In the genomic region with DNA sequence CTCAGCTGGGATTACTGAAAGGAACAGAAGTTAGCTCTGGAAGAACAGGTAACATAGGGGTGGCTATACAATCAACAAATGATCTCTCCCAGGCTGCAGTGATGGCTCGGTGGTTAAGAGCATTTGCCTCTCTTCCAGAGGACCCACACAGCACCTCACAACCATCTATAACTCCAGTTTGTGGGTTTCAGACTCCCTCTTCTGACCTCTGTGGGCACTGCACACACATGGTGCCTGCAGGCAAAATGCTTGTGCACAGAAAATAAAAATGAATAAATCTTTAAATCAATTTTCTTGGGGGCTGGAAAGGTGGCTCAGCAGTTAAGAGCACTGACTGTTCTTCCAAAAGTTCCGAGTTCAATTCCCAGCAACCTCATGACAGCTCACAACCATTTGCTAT, we compare ENCODE assay signal across 12 mouse cellular contexts. TPM values are rescaled to one million over a fixed set of nuclear protein-coding genes. Genes with fewer than 3 reads are reported as not detected.
DNase-seq lines count a peak whose midpoint lies in the region; ATAC-seq and TF ChIP-seq lines count a peak whose summit lies in the region.
"Had no signal": no experiment of that assay in that cellular context is flagged by ENCODE, and none has a peak within 500 bp of the region (broad histone marks: within the 10 kb centered on the region; RNA-seq: fewer than 3 reads in every experiment).

No protein-coding gene starts in this region.

- no peak overlapping the region for H3K4me3 ChIP-seq in forebrain, postnatal 0 days (ENCODE audit: low read depth, low read length)
- H3K4me3 ChIP-seq in forebrain, embryonic 12.5 days (replicated peaks): no peak overlapping the region
- H3K4me3 ChIP-seq in lung, postnatal 0 days (ENCODE audit: low read depth, low read length): no peak overlapping the region
- H3K4me3 ChIP-seq in E14TG2a.4 (replicated peaks; ENCODE audit: low read length): no peak overlapping the region
- H3K4me3 ChIP-seq: embryonic facial prominence, embryonic 10.5 days; neural tube, embryonic 13.5 days had no signal

- no peak for TF ChIP-seq EP300 in lung, postnatal 0 days (IDR thresholded peaks at IDR 0.05)

- H3K36me3 ChIP-seq in forebrain, postnatal 0 days (ENCODE audit: insufficient read depth): peaks cover 6% of the 10 kb centered on the region; the same call in 1 of the 2 replicates
- 0 out of 2 replicates have a peak, but pooled peaks cover 2% of the 10 kb centered on the region for H3K36me3 ChIP-seq in forebrain, embryonic 12.5 days (replicated peaks)
- no peaks in the 10 kb centered on the region for H3K36me3 ChIP-seq in lung, postnatal 0 days (ENCODE audit: insufficient read depth, low read length)
- peaks cover 11% of the 10 kb centered on the region; the same call in 1 of the 2 replicates for H3K36me3 ChIP-seq in E14TG2a.4 (ENCODE audit: insufficient read depth, low read length)

- no peaks in the 10 kb centered on the region for H3K9me3 ChIP-seq in forebrain, postnatal 0 days (ENCODE audit: low read length)
- H3K9me3 ChIP-seq in forebrain, embryonic 12.5 days: no peaks in the 10 kb centered on the region
- no peaks in the 10 kb centered on the region for H3K9me3 ChIP-seq in lung, postnatal 0 days (ENCODE audit: low read length)
- H3K9me3 ChIP-seq in E14TG2a.4 (ENCODE audit: low read length): no peaks in the 10 kb centered on the region
- H3K9me3 ChIP-seq: embryonic facial prominence, embryonic 10.5 days; neural tube, embryonic 13.5 days had no signal

- no peak overlapping the region for H3K4me2 ChIP-seq in forebrain, postnatal 0 days (ENCODE audit: low read depth)
- H3K4me2 ChIP-seq in forebrain, embryonic 12.5 days: no peak overlapping the region
- H3K4me2 ChIP-seq in lung, postnatal 0 days (replicated peaks; ENCODE audit: low read depth, low read length): no peak overlapping the region
- H3K4me2 ChIP-seq: neural tube, embryonic 13.5 days had no signal

- WGBS in forebrain, postnatal 0 days: 68% methylated on average over 2 of the region's 2 CpGs
- WGBS in forebrain, embryonic 12.5 days: 68% methylated on average over 2 of the region's 2 CpGs
- WGBS in lung, postnatal 0 days: 65% methylated on average over 2 of the region's 2 CpGs

- H3K9ac ChIP-seq in forebrain, postnatal 0 days: no peak overlapping the region
- H3K9ac ChIP-seq in forebrain, embryonic 12.5 days: no peak overlapping the region
- no peak overlapping the region for H3K9ac ChIP-seq in lung, postnatal 0 days (replicated peaks; ENCODE audit: low read depth)
- H3K9ac ChIP-seq: neural tube, embryonic 13.5 days had no signal

- DNase-seq in forebrain, postnatal 0 days: no peak
- DNase-seq in lung, postnatal 0 days (ENCODE audit: low spot score): no peak
- no peak for DNase-seq in lung, postnatal 10 days
- no peak for DNase-seq in left cerebral cortex, adult 9 months (ENCODE audit: low spot score in 2 of 2)
- no peak for DNase-seq in kidney, adult 18-20 months

- no peaks in the 10 kb centered on the region for H3K27me3 ChIP-seq in forebrain, postnatal 0 days (ENCODE audit: insufficient read depth, low read length)
- H3K27me3 ChIP-seq in forebrain, embryonic 12.5 days: no peaks in the 10 kb centered on the region
- H3K27me3 ChIP-seq in lung, postnatal 0 days (replicated peaks; ENCODE audit: insufficient read depth, low read length): no peaks in the 10 kb centered on the region
- H3K27me3 ChIP-seq in E14TG2a.4 (ENCODE audit: insufficient read depth, low read length): no peaks in the 10 kb centered on the region
- H3K27me3 ChIP-seq: neural tube, embryonic 13.5 days had no signal

- TF ChIP-seq CTCF in forebrain, postnatal 0 days (IDR thresholded peaks at IDR 0.05; ENCODE audit: low read depth): peak; percentile 42
- peak; percentile 59 for TF ChIP-seq CTCF in lung, postnatal 0 days (IDR thresholded peaks at IDR 0.05)
- TF ChIP-seq CTCF in E14TG2a.4 (conservative IDR thresholded peaks at IDR 0.05; ENCODE audit: low read length): peak; percentile 63

- no peak for ATAC-seq in forebrain, postnatal 0 days
- ATAC-seq in forebrain, embryonic 12.5 days (ENCODE audit: low FRiP score): no peak
- no peak for ATAC-seq in lung, postnatal 0 days
- ATAC-seq in megakaryocyte progenitor cell, adult 5-6 weeks (replicated peaks; ENCODE audit: poor library complexity): peak; percentile 55
- ATAC-seq: intestine, embryonic 16.5 days had no signal

- no peaks in the 10 kb centered on the region for H3K4me1 ChIP-seq in forebrain, postnatal 0 days (ENCODE audit: insufficient read depth)
- no peaks in the 10 kb centered on the region for H3K4me1 ChIP-seq in forebrain, embryonic 12.5 days
- no peaks in the 10 kb centered on the region for H3K4me1 ChIP-seq in lung, postnatal 0 days (ENCODE audit: insufficient read depth, low read depth, low read length)
- H3K4me1 ChIP-seq in E14TG2a.4 (replicated peaks; ENCODE audit: low read depth, low read length): peaks cover 9% of the 10 kb centered on the region
- H3K4me1 ChIP-seq: embryonic facial prominence, embryonic 10.5 days; neural tube, embryonic 13.5 days had no signal

- no peak overlapping the region for H3K27ac ChIP-seq in forebrain, postnatal 0 days (ENCODE audit: low read depth, low read length)
- no peak overlapping the region for H3K27ac ChIP-seq in forebrain, embryonic 12.5 days
- no peak overlapping the region for H3K27ac ChIP-seq in lung, postnatal 0 days (ENCODE audit: low read length)
- H3K27ac ChIP-seq: embryonic facial prominence, embryonic 10.5 days; macrophage; neural tube, embryonic 13.5 days had no signal

RNA-seq across cellular contexts. Expression of gene Dbnl, which starts 9.8 kb away (rescaled TPM):
- total RNA-seq in forebrain, postnatal 0 days (2014; rRNA removed): 72.6 and 77.8 TPM in 2 replicates
- 101 and 130 TPM in 2 replicates for polyA plus RNA-seq in forebrain, postnatal 0 days (2015; fragmentation: Nextera tagmentation; extraction: Ambion mirVana)
- polyA plus RNA-seq in forebrain, embryonic 12.5 days (2016; fragmentation: Nextera tagmentation; extraction: Ambion mirVana): 137 and 140 TPM in 2 replicates
- 98.0 and 99.7 TPM in 2 replicates for polyA plus RNA-seq in lung, postnatal 0 days (2015; fragmentation: Nextera tagmentation; extraction: Ambion mirVana)
- total RNA-seq in megakaryocyte progenitor cell, adult 5-6 weeks (2015): 43.9 and 44.5 TPM in 2 replicates
- total RNA-seq in megakaryocyte progenitor cell, adult 5-6 weeks (2017): 85.9 and 92.9 TPM in 2 replicates

RNA-seq across cellular contexts. Expression of gene Urgcp, which starts 16.3 kb away (rescaled TPM):
- total RNA-seq in forebrain, postnatal 0 days (2014; rRNA removed): 39.6 and 48.1 TPM in 2 replicates
- 28.4 and 33.4 TPM in 2 replicates for polyA plus RNA-seq in forebrain, postnatal 0 days (2015; fragmentation: Nextera tagmentation; extraction: Ambion mirVana)
- 24.8 and 26.2 TPM in 2 replicates for polyA plus RNA-seq in forebrain, embryonic 12.5 days (2016; fragmentation: Nextera tagmentation; extraction: Ambion mirVana)
- 18.3 and 19.0 TPM in 2 replicates for polyA plus RNA-seq in lung, postnatal 0 days (2015; fragmentation: Nextera tagmentation; extraction: Ambion mirVana)
- 4.1 and 4.5 TPM in 2 replicates for total RNA-seq in megakaryocyte progenitor cell, adult 5-6 weeks (2015)
- 7.0 and 7.1 TPM in 2 replicates for total RNA-seq in megakaryocyte progenitor cell, adult 5-6 weeks (2017)

RNA-seq across cellular contexts. Expression of gene Pgam2, which starts 25.1 kb away (rescaled TPM):
- total RNA-seq in forebrain, postnatal 0 days (2014; rRNA removed): 0.38 and 3.5 TPM in 2 replicates
- 3.3 and 3.5 TPM in 2 replicates for polyA plus RNA-seq in forebrain, postnatal 0 days (2015; fragmentation: Nextera tagmentation; extraction: Ambion mirVana)
- polyA plus RNA-seq in forebrain, embryonic 12.5 days (2016; fragmentation: Nextera tagmentation; extraction: Ambion mirVana): 2.5 and 3.7 TPM in 2 replicates
- 28.8 and 29.8 TPM in 2 replicates for polyA plus RNA-seq in lung, postnatal 0 days (2015; fragmentation: Nextera tagmentation; extraction: Ambion mirVana)
- not detected in 2 replicates for total RNA-seq in megakaryocyte progenitor cell, adult 5-6 weeks (2015)
- total RNA-seq in megakaryocyte progenitor cell, adult 5-6 weeks (2017): not detected in 2 replicates
- polyA plus RNA-seq: macrophage had no signal

RNA-seq across cellular contexts. Expression of gene Polm, which starts 59.3 kb away (rescaled TPM):
- total RNA-seq in forebrain, postnatal 0 days (2014; rRNA removed): 7.5 and 9.7 TPM in 2 replicates
- 4.6 and 6.0 TPM in 2 replicates for polyA plus RNA-seq in forebrain, postnatal 0 days (2015; fragmentation: Nextera tagmentation; extraction: Ambion mirVana)
- 7.7 and 8.4 TPM in 2 replicates for polyA plus RNA-seq in forebrain, embryonic 12.5 days (2016; fragmentation: Nextera tagmentation; extraction: Ambion mirVana)
- 5.9 and 8.2 TPM in 2 replicates for polyA plus RNA-seq in lung, postnatal 0 days (2015; fragmentation: Nextera tagmentation; extraction: Ambion mirVana)
- total RNA-seq in megakaryocyte progenitor cell, adult 5-6 weeks (2015): 2.1 and 3.3 TPM in 2 replicates
- 1.3 and 1.4 TPM in 2 replicates for total RNA-seq in megakaryocyte progenitor cell, adult 5-6 weeks (2017)
